Mouse (Mus musculus): ENCODE results near the gene Phactr1. TPM values are rescaled to one million over a fixed set of nuclear protein-coding genes. Genes with fewer than 3 reads are reported as not detected.
A peak's percentile ranks its signal among the peaks of the same experiment; 100 is the strongest.

Gene Phactr1
- polyA plus RNA-seq (2015; fragmentation: Nextera tagmentation; extraction: Ambion mirVana): 26.2 and 29.9 TPM in 2 replicates

GRCm38 (mm10) chr13:42680391-42680994 lies at the start of gene Phactr1:
Phactr1 (plus strand) TSS chr13:42680623.
- H3K27ac ChIP-seq (ENCODE audit: low read length): 0 out of 2 replicates have a peak within 1 kb of the TSS, but pooled peaks have one; percentile 14

GRCm38 (mm10) chr13:42634908-42635307 lies 45.5 kb upstream of the Phactr1 start:
- Histone ChIP-seq H3K4me3 (ENCODE audit: low read length) (no peak overlapping the region), H3K36me3 (ENCODE audit: insufficient read depth, low read length) (no peaks in the 10 kb centered on the region), H3K9me3 (ENCODE audit: low read length) (no peaks in the 10 kb centered on the region), H3K27ac (ENCODE audit: low read length) (no peak overlapping the region), H3K9ac (replicated peaks; ENCODE audit: low read length) (no peak overlapping the region), H3K4me1 (ENCODE audit: insufficient read depth, low read length) (no peaks in the 10 kb centered on the region), H3K27me3 (ENCODE audit: insufficient read depth, low read length) (peaks cover 4% of the 10 kb centered on the region; the same call in 1 of the 2 replicates), H3K4me2 (replicated peaks; ENCODE audit: low read depth, low read length) (no peak overlapping the region)
- no peak for ATAC-seq (ENCODE audit: low FRiP score, low TSS enrichment)
- 75% methylated on average over 2 of the region's 2 CpGs for WGBS

More at GRCm38 (mm10) chr13:42680391-42680994, at the start of gene Phactr1:
- no peaks in the 10 kb centered on the region for H3K36me3 ChIP-seq (ENCODE audit: insufficient read depth, low read length)
- peak within 1 kb of the TSS; percentile 33 for H3K4me2 ChIP-seq (replicated peaks; ENCODE audit: low read depth, low read length)
- H3K4me3 ChIP-seq (ENCODE audit: low read length): peak within 1 kb of the TSS; percentile 22
- WGBS: 16% methylated on average over 11 of the region's 11 CpGs
- no peaks in the 10 kb centered on the region for H3K9me3 ChIP-seq (ENCODE audit: low read length)
- 0 out of 2 replicates have a peak, but pooled peaks cover 10% of the 10 kb centered on the region for H3K27me3 ChIP-seq (ENCODE audit: insufficient read depth, low read length)
- ATAC-seq (ENCODE audit: low FRiP score, low TSS enrichment): no peak
- no peak within 1 kb of the TSS for H3K9ac ChIP-seq (replicated peaks; ENCODE audit: low read length)
- no peaks in the 10 kb centered on the region for H3K4me1 ChIP-seq (ENCODE audit: insufficient read depth, low read length)

GRCm38 (mm10) chr13:42650228-42650627 lies 30.2 kb upstream of the Phactr1 start:
- Histone ChIP-seq H3K9ac (replicated peaks; ENCODE audit: low read length) (no peak overlapping the region), H3K4me3 (ENCODE audit: low read length) (no peak overlapping the region), H3K36me3 (ENCODE audit: insufficient read depth, low read length) (no peaks in the 10 kb centered on the region), H3K4me1 (ENCODE audit: insufficient read depth, low read length) (no peaks in the 10 kb centered on the region), H3K4me2 (replicated peaks; ENCODE audit: low read depth, low read length) (no peak overlapping the region), H3K27ac (ENCODE audit: low read length) (no peak overlapping the region), H3K9me3 (ENCODE audit: low read length) (no peaks in the 10 kb centered on the region), H3K27me3 (ENCODE audit: insufficient read depth, low read length) (no peaks in the 10 kb centered on the region)
- WGBS: 69% methylated on average over 6 of the region's 6 CpGs
- no peak for ATAC-seq (ENCODE audit: low FRiP score, low TSS enrichment)

- no peaks in the 10 kb centered on the region for H3K36me3 ChIP-seq (ENCODE audit: insufficient read depth, low read length)
- H3K4me1 ChIP-seq (ENCODE audit: insufficient read depth, low read length): peaks cover 3% of the 10 kb centered on the region; the same call in 1 of the 2 replicates
- H3K27me3 ChIP-seq (ENCODE audit: insufficient read depth, low read length): no peaks in the 10 kb centered on the region
- H3K9me3 ChIP-seq (ENCODE audit: low read length): no peaks in the 10 kb centered on the region
- H3K4me2 ChIP-seq (replicated peaks; ENCODE audit: low read depth, low read length): no peak overlapping the region
- no peak overlapping the region for H3K4me3 ChIP-seq (ENCODE audit: low read length)
- no peak overlapping the region for H3K27ac ChIP-seq (ENCODE audit: low read length)
- ATAC-seq (ENCODE audit: low FRiP score, low TSS enrichment): no peak
- no peak overlapping the region for H3K9ac ChIP-seq (replicated peaks; ENCODE audit: low read length)
- 66% methylated on average over 7 of the region's 7 CpGs for whole genome bisulfite sequencing
Measured at GRCm38 (mm10) chr13:42656643-42657315, 23.6 kb upstream of the Phactr1 start.

- H3K4me3 ChIP-seq (ENCODE audit: low read length): no peak overlapping the region
- no peaks in the 10 kb centered on the region for H3K4me1 ChIP-seq (ENCODE audit: insufficient read depth, low read length)
- no peak overlapping the region for H3K9ac ChIP-seq (replicated peaks; ENCODE audit: low read length)
- ATAC-seq (ENCODE audit: low FRiP score, low TSS enrichment): no peak
- 64% methylated on average over 10 of the region's 10 CpGs for WGBS
- H3K36me3 ChIP-seq (ENCODE audit: insufficient read depth, low read length): no peaks in the 10 kb centered on the region
- no peaks in the 10 kb centered on the region for H3K27me3 ChIP-seq (ENCODE audit: insufficient read depth, low read length)
- H3K4me2 ChIP-seq (replicated peaks; ENCODE audit: low read depth, low read length): no peak overlapping the region
- H3K9me3 ChIP-seq (ENCODE audit: low read length): no peaks in the 10 kb centered on the region
- no peak overlapping the region for H3K27ac ChIP-seq (ENCODE audit: low read length)
Measured at GRCm38 (mm10) chr13:42671651-42672290, 8.7 kb upstream of the Phactr1 start.

GRCm38 (mm10) chr13:42681299-42681698 lies 876 bp downstream of the Phactr1 start:
- Histone ChIP-seq H3K27me3 (ENCODE audit: insufficient read depth, low read length) (0 out of 2 replicates have a peak, but pooled peaks cover 10% of the 10 kb centered on the region), H3K27ac (ENCODE audit: low read length) (no peak overlapping the region), H3K4me3 (ENCODE audit: low read length) (peak overlapping the region; percentile 22), H3K4me2 (replicated peaks; ENCODE audit: low read depth, low read length) (peak overlapping the region; percentile 33), H3K9me3 (ENCODE audit: low read length) (no peaks in the 10 kb centered on the region), H3K9ac (replicated peaks; ENCODE audit: low read length) (no peak overlapping the region), H3K4me1 (ENCODE audit: insufficient read depth, low read length) (no peaks in the 10 kb centered on the region), H3K36me3 (ENCODE audit: insufficient read depth, low read length) (no peaks in the 10 kb centered on the region)
- ATAC-seq (ENCODE audit: low FRiP score, low TSS enrichment): no peak
- WGBS: 68% methylated on average over 9 of the region's 9 CpGs

GRCm38 (mm10) chr13:42684181-42684580 lies 3.8 kb downstream of the Phactr1 start:
- Histone ChIP-seq H3K4me1 (ENCODE audit: insufficient read depth, low read length) (no peaks in the 10 kb centered on the region), H3K4me2 (replicated peaks; ENCODE audit: low read depth, low read length) (no peak overlapping the region), H3K9ac (replicated peaks; ENCODE audit: low read length) (no peak overlapping the region), H3K4me3 (ENCODE audit: low read length) (no peak overlapping the region), H3K9me3 (ENCODE audit: low read length) (no peaks in the 10 kb centered on the region), H3K27me3 (ENCODE audit: insufficient read depth, low read length) (0 out of 2 replicates have a peak, but pooled peaks cover 10% of the 10 kb centered on the region), H3K27ac (ENCODE audit: low read length) (no peak overlapping the region), H3K36me3 (ENCODE audit: insufficient read depth, low read length) (no peaks in the 10 kb centered on the region)
- no peak for ATAC-seq (ENCODE audit: low FRiP score, low TSS enrichment)
- WGBS: 83% methylated on average over 7 of the region's 7 CpGs

GRCm38 (mm10) chr13:42692233-42692632 lies 11.8 kb downstream of the Phactr1 start:
- Histone ChIP-seq H3K4me3 (ENCODE audit: low read length) (no peak overlapping the region), H3K27me3 (ENCODE audit: insufficient read depth, low read length) (no peaks in the 10 kb centered on the region), H3K4me1 (ENCODE audit: insufficient read depth, low read length) (no peaks in the 10 kb centered on the region), H3K9ac (replicated peaks; ENCODE audit: low read length) (no peak overlapping the region), H3K4me2 (replicated peaks; ENCODE audit: low read depth, low read length) (no peak overlapping the region), H3K36me3 (ENCODE audit: insufficient read depth, low read length) (no peaks in the 10 kb centered on the region), H3K27ac (ENCODE audit: low read length) (no peak overlapping the region), H3K9me3 (ENCODE audit: low read length) (no peaks in the 10 kb centered on the region)
- ATAC-seq (ENCODE audit: low FRiP score, low TSS enrichment): no peak
- WGBS: 76% methylated on average over 4 of the region's 4 CpGs

GRCm38 (mm10) chr13:42696641-42697040 lies 16.2 kb downstream of the Phactr1 start:
- no peaks in the 10 kb centered on the region for H3K27me3 ChIP-seq (ENCODE audit: insufficient read depth, low read length)
- H3K27ac ChIP-seq (ENCODE audit: low read length): no peak overlapping the region
- no peaks in the 10 kb centered on the region for H3K36me3 ChIP-seq (ENCODE audit: insufficient read depth, low read length)
- H3K9ac ChIP-seq (replicated peaks; ENCODE audit: low read length): no peak overlapping the region
- H3K4me3 ChIP-seq (ENCODE audit: low read length): no peak overlapping the region
- no peak overlapping the region for H3K4me2 ChIP-seq (replicated peaks; ENCODE audit: low read depth, low read length)
- H3K9me3 ChIP-seq (ENCODE audit: low read length): peaks cover 2% of the 10 kb centered on the region; the same call in 1 of the 2 replicates
- no peak for ATAC-seq (ENCODE audit: low FRiP score, low TSS enrichment)
- WGBS: 65% methylated on average over 5 of the region's 5 CpGs
- H3K4me1 ChIP-seq (ENCODE audit: insufficient read depth, low read length): no peaks in the 10 kb centered on the region

Measured in kidney, embryonic 16.5 days (tissue).